Mouse (Mus musculus): ENCODE results near the gene Rmnd5a.

DNA sequence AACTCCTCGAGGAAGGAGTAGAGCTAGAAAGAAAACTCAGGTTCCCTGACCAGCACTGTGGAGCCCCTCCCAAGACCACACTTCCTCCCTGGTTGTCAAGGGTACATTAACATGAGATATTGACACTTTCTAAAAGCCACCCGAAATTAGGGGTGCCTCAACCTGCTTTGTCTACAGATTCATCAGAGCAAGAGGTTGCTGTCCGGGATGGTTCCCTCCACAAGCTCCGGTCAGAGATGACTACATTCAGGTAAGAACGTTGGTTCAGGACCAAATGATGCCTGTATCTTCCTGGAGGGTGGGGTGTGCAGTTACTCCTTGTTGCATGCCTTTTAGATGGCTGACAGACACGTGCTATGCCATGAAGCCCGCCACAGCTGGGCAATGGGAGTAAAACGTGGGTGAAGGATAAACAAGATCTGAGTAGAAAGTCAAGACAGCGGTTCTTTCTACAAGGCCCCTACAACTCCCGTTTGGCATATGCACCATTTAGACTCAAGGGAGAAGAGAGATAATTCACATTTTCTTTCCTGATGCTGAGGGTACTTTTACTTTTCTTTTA is 87.5 kb downstream of the Rmnd5a start:
- no peak for TF ChIP-seq GATA1 (IDR thresholded peaks at IDR 0.05; ENCODE audit: low read length)
- no peak for TF ChIP-seq TAL1 (IDR thresholded peaks at IDR 0.05; ENCODE audit: low read length)

Measured in erythroblast, embryonic 14.5 days (primary cell).